Mouse (Mus musculus) naive thymus-derived CD4-positive, alpha-beta T cell, adult 2 months (primary cell): ENCODE results near the gene Tff3.

Experiments used
- DNase-seq: peaks from one replicate; pipeline ENCODE4 v3.0.0-alpha.2; 2011; ENCODE audit warnings: low read depth

The Tff3 gene

GRCm38 (mm10) chr17:31121975-31122374 is 7.5 kb downstream of the Tff3 start:
- DNase-seq: peak; percentile 77

- peak; percentile 91 for DNase-seq
These were observed 10.0 kb downstream of the Tff3 start for GRCm38 (mm10) chr17:31119429-31119828.

- DNase-seq: no peak
These were observed 11.5 kb downstream of the Tff3 start for GRCm38 (mm10) chr17:31117946-31118345.

GRCm38 (mm10) chr17:31116063-31116462 is 13.4 kb downstream of the Tff3 start:
- no peak for DNase-seq

- no peak for DNase-seq
These were observed 16.1 kb downstream of the Tff3 start for GRCm38 (mm10) chr17:31113191-31113856.

- DNase-seq: no peak
These were observed 21.1 kb downstream of the Tff3 start for GRCm38 (mm10) chr17:31108388-31108787.

- no peak for DNase-seq
These were observed 25.6 kb downstream of the Tff3 start for GRCm38 (mm10) chr17:31103823-31104222.

- no peak for DNase-seq
These were observed 26.4 kb downstream of the Tff3 start for GRCm38 (mm10) chr17:31103007-31103570.

- no peak for DNase-seq
These were observed 30.7 kb downstream of the Tff3 start for GRCm38 (mm10) chr17:31098788-31099187.

- DNase-seq: no peak
These were observed 32.6 kb downstream of the Tff3 start for GRCm38 (mm10) chr17:31096893-31097292.

- no peak for DNase-seq
These were observed 33.9 kb downstream of the Tff3 start for GRCm38 (mm10) chr17:31095570-31095969.

- DNase-seq: no peak
These were observed 34.7 kb downstream of the Tff3 start for GRCm38 (mm10) chr17:31094781-31095180.

GRCm38 (mm10) chr17:31091023-31091735 is 38.3 kb downstream of the Tff3 start:
- no peak for DNase-seq

GRCm38 (mm10) chr17:31089848-31090247 is 39.6 kb downstream of the Tff3 start:
- DNase-seq: no peak

- no peak for DNase-seq
These were observed 40.7 kb downstream of the Tff3 start for GRCm38 (mm10) chr17:31088711-31089110.

- DNase-seq: no peak
These were observed 43.2 kb downstream of the Tff3 start for GRCm38 (mm10) chr17:31086196-31086595.

GRCm38 (mm10) chr17:31085519-31085918 is 43.9 kb downstream of the Tff3 start:
- no peak for DNase-seq

GRCm38 (mm10) chr17:31082296-31083078 is 47.0 kb downstream of the Tff3 start:
- DNase-seq: peak; percentile 62

GRCm38 (mm10) chr17:31079078-31079840 is 50.2 kb downstream of the Tff3 start:
- no peak for DNase-seq

- no peak for DNase-seq
These were observed 50.9 kb downstream of the Tff3 start for GRCm38 (mm10) chr17:31078581-31078980.

GRCm38 (mm10) chr17:31077561-31077960 is 51.9 kb downstream of the Tff3 start:
- DNase-seq: peak; percentile 81

- DNase-seq: peak; percentile 57
These were observed 54.0 kb downstream of the Tff3 start for GRCm38 (mm10) chr17:31075471-31075870.
